Mouse (Mus musculus) kidney, embryonic 15.5 days (tissue): ENCODE measurements around the gene Nol9. TPM values are rescaled to one million over a fixed set of nuclear protein-coding genes. Genes with fewer than 3 reads are reported as not detected.

Experiments
- ATAC-seq: fragments of 200-750 bp; cut with Nextera tagmentation; replicated peaks from 2 replicates; pipeline ENCODE4 v1.8.0; 2017; ENCODE audit warnings: moderate TSS enrichment; ENCODE audit not compliant: low FRiP score
- H3K27ac ChIP-seq: fragments of 300-500 bp; sonication (generic); 2 replicates; pipeline ENCODE4 v1.5.1; 2015; ENCODE audit warnings: mild to moderate bottlenecking, inconsistent platforms
- H3K27me3 ChIP-seq: fragments of 300-500 bp; sonication (generic); 2 replicates; pipeline ENCODE4 v1.6.1; 2015; ENCODE audit warnings: inconsistent platforms
- H3K36me3 ChIP-seq: fragments of 300-500 bp; sonication (generic); 2 replicates; pipeline ENCODE4 v1.6.1; 2015; ENCODE audit warnings: inconsistent platforms
- H3K4me1 ChIP-seq: fragments of 300-500 bp; sonication (generic); 2 replicates; pipeline ENCODE4 v1.6.1; 2015; ENCODE audit warnings: inconsistent platforms
- H3K4me2 ChIP-seq: fragments of 300-500 bp; sonication (generic); 2 replicates; pipeline ENCODE4 v1.6.1; 2015; ENCODE audit warnings: moderate library complexity, mild to moderate bottlenecking, inconsistent platforms
- H3K4me3 ChIP-seq: fragments of 300-500 bp; sonication (generic); replicated peaks from 2 replicates; pipeline ENCODE4 v1.5.1; 2015; ENCODE audit warnings: mild to moderate bottlenecking, inconsistent platforms
- H3K9ac ChIP-seq: fragments of 300-500 bp; sonication (generic); 2 replicates; pipeline ENCODE4 v1.6.1; 2015; ENCODE audit warnings: mild to moderate bottlenecking, inconsistent platforms
- H3K9me3 ChIP-seq: fragments of 300-500 bp; sonication (generic); replicated peaks from 2 replicates; pipeline ENCODE4 v1.6.1; 2016; ENCODE audit warnings: inconsistent platforms
- WGBS: fragments of 180-500 bp; shearing (Covaris S2); methylation state at CpG from one replicate; pipeline ENCODE4 v1.1.7; 2015; ENCODE audit warnings: mixed read lengths; 5-methylcytosine and 5-hydroxymethylcytosine counted together
- polyA plus RNA-seq: library from polyadenylated mRNA; unstranded; fragments of >200 nt; fragmentation: Nextera tagmentation; extraction: Ambion mirVana; gene quantifications from 2 replicates; pipeline ENCODE4 v1.2.1, GENCODE M21; 2015

Nol9 gene
- 33.5 and 36.8 TPM in 2 replicates for polyA plus RNA-seq

DNA sequence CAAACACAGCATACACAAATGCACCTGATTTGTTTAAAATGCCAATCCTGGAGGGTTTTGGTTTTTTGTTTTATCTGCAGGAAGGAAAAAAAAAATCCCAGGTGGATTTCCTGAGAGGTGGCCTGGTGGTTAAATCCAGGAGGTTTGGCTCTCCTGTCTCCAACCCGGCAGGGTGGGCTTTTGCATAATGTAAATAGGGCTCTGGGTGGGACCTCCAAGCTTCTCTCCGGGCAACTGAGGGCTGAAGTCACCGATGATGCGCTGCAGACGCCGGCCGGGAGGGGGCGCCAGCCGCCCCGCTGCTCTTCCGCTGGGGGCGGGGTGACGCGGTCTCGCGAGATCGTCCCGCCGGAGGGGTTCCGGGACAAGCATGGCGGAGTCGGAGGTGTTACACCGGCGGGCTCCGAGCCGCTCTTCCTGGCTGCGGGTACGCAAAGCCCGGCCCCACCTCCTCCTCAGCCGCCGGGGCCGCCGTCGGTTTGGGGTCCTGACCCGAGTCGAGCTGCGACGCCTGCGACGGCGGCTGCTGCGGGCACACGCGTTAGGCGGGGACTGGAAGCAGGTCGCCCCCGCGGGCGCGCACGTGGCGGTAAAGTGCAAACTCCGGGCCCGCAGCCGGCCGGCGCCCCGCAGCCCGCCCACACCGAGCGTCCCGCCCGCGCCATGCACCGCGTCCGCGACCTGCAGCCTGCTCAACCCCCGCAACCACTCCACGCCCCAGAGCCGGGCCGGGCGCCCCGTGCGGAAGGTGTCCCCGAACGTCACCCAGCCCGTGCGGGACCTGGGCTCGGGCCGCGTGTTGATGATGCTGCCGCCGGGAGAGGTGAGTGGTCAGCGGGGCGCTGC, at the start of gene Nol9:
Gene Nol9, plus strand, starts transcription at position 337 of the 846 bp plus-strand sequence.
- Histone ChIP-seq H3K4me2 (peak within 1 kb of the TSS; percentile 90), H3K4me3 (peak within 1 kb of the TSS; percentile 100), H3K4me1 (peaks cover 42% of the 10 kb centered on the region), H3K27ac (peak within 1 kb of the TSS; percentile 51), H3K36me3 (peaks cover 33% of the 10 kb centered on the region), H3K9ac (peak within 1 kb of the TSS; percentile 97), H3K9me3 (no peaks in the 10 kb centered on the region), H3K27me3 (no peaks in the 10 kb centered on the region)
- WGBS: under 1% methylated on average over 83 of the region's 86 CpGs
- ATAC-seq: peak; percentile 85

GRCm38 (mm10) chr4:151992091-151992490, 47.0 kb upstream of the Nol9 start:
- Histone ChIP-seq H3K4me3 (no peak overlapping the region), H3K36me3 (peaks cover 44% of the 10 kb centered on the region), H3K9ac (no peak overlapping the region), H3K27ac (no peak overlapping the region), H3K27me3 (no peaks in the 10 kb centered on the region), H3K9me3 (no peaks in the 10 kb centered on the region), H3K4me2 (no peak overlapping the region), H3K4me1 (peaks cover 38% of the 10 kb centered on the region)
- no peak for ATAC-seq
- 88% methylated on average over 9 of the region's 9 CpGs for WGBS

DNA sequence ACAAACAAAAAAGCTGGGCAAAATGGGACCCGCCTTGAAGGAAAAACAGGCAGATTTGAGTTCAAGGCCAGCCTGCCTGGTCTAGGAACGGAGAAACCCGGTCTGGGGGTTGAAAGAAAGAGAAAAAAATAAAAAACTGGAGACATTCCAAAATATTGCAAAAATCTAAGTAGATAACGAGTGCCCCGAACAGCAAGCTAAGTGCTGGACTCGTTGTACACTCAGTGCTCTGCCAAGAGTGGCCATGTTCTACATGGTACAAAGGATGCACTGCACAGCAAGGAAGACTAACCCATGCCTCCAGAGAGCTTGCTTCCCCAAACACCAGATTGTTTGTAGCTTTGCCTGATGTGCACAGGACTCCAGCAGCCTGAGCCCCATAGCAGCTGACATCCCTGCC, 46.1 kb upstream of the Nol9 start:
- no peak for ATAC-seq
- Histone ChIP-seq H3K4me2 (peak overlapping the region; percentile 88), H3K9ac (0 out of 2 replicates have a peak overlapping the region, but pooled peaks have one; percentile 97), H3K4me3 (peak overlapping the region; percentile 98), H3K36me3 (peaks cover 44% of the 10 kb centered on the region), H3K27ac (no peak overlapping the region), H3K9me3 (no peaks in the 10 kb centered on the region), H3K4me1 (peaks cover 34% of the 10 kb centered on the region), H3K27me3 (no peaks in the 10 kb centered on the region)
- WGBS: 72% methylated on average over 6 of the region's 6 CpGs

DNA sequence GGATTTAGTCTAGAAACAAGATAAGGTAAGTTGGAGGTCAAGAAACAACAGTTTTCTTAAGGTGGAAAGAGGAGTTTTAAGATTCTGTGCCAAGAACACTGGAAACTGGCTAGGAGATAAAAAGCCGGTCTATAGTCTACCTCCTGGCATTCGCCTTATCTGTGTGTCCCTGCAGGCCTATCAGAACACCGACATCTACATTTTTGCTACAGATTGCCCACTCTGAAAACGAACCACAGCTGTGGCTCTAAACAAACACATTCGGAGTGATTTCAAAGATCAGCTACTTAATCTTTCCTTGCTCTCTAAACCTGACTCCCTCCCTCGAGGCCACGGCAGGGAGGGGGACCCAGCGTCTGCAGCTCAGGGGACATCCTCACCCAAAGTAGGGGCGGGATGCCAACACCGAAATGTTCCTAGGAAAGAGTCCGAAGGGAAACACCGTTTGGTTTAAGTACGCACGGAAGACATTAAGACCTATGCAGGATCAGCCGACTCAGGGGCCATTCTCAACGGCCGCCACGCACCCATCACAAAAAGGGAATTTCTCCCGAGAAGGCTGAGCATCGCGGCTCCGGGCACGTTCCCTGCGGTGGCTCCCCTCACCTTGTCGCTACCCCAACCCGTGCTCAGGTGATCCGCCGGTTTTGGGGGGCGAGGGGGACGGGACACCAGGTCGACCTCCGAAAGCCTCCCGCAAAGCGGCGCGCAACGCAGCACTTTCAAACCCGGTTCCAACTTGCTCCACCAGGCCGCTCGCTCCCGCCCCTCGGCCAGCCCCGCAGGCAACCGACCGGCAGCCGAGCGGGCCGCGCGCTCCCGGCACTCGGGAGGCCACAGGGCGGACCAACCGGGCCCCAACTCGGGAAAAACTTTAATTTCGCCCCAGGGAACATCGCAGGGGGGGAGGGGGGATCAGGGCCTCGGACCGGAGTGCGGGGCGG, 44.6 kb upstream of the Nol9 start:
- H3K4me3 ChIP-seq: peak overlapping the region; percentile 98
- 1% methylated on average over 61 of the region's 61 CpGs for WGBS
- peak overlapping the region; percentile 92 for H3K27ac ChIP-seq
- H3K36me3 ChIP-seq: peaks cover 43% of the 10 kb centered on the region
- no peaks in the 10 kb centered on the region for H3K9me3 ChIP-seq
- H3K27me3 ChIP-seq: no peaks in the 10 kb centered on the region
- no peak for ATAC-seq
- H3K4me1 ChIP-seq: peaks cover 25% of the 10 kb centered on the region
- peak overlapping the region; percentile 88 for H3K4me2 ChIP-seq
- peak overlapping the region; percentile 97 for H3K9ac ChIP-seq

DNA sequence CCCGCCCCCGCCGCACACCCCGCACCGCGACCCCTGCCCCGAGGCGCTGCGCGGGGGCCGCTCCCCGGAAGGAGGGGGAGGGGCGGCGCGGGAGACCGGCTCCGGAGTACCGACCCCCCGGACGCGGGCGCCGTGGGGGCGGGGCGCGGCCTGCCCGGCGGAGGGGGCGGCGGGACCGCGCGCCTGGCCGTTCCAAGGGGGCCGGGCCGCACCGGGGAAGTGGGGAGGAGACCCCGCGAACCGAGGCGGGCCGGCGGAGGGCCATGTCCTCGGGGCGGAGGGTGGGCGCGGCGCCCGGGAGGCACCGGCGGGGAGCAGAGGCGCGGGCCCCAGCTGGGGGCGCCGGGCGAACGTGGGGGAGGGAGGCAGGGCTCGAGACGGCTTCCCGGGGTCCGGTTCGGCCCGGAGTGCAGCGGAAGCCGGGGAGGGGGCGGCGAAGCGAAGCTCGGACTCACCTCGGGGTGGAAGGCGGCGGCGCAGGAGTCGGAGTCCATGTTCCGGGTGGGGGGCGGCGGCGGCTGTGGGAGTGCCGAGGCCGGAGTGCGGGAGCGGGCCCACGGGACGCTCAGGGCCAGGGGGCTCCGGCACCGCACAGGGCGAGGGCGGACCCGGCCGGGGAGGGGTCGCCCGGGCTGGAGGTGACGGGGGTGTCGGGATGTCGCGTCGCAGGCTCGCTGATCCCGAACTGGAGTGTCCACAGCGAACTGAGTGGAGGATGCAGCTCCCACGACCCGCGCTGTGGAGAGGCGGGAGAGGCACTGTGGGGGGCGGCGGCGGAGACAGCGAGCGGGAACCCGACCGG, 43.5 kb upstream of the Nol9 start:
- peak overlapping the region; percentile 97 for H3K9ac ChIP-seq
- peaks cover 26% of the 10 kb centered on the region for H3K4me1 ChIP-seq
- H3K27ac ChIP-seq: peak overlapping the region; percentile 92
- no peaks in the 10 kb centered on the region for H3K27me3 ChIP-seq
- ATAC-seq: peak; percentile 16
- peaks cover 32% of the 10 kb centered on the region for H3K36me3 ChIP-seq
- no peaks in the 10 kb centered on the region for H3K9me3 ChIP-seq
- peak overlapping the region; percentile 88 for H3K4me2 ChIP-seq
- peak overlapping the region; percentile 98 for H3K4me3 ChIP-seq
- under 1% methylated on average over 79 of the region's 111 CpGs for WGBS

DNA sequence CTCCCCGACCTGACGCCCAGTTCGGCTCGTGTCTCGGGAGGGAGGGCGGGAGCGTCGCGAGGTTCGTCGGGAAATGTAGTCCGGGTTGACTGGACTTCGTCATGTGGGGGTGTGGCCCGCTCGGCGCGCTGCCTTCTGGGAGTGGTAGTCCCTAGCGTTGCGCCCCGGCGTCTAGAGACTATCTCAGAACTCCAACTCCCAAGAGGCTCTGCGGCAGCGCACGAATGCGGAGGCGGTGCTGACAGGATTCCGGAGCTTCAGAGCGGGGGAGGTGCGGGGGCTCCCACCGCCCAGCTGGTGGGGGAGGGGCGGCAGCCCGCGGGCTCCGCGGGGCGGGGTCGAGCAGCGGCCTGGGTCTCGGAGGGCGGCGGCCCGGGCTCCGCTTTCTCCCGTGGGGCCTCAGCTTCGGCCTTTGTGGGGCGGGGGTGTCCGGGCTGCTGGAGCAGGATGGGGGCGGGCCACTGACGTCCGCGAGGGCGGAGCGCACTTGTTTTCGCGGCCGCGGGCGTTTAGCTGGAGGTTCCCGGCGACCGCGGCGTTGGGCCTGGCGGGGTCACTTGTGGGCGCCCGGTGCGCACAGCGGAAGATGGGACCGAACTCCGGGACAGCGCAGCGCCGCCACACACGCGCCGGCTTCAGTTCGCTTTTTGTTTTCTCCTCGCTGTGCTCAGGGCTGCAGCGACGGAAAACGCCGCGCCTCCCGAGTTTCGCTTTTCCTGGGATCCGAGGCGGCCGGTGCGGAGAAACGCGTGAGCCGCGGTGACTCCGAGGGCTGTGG, 42.8 kb upstream of the Nol9 start, which contains the start of gene Phf13:
Gene Phf13, minus strand, starts transcription at position 86 of the 778 bp plus-strand sequence.
- WGBS: under 1% methylated on average over 86 of the region's 94 CpGs
- H3K4me3 ChIP-seq: peak within 1 kb of the TSS; percentile 98
- H3K36me3 ChIP-seq: peaks cover 24% of the 10 kb centered on the region
- H3K9ac ChIP-seq: peak within 1 kb of the TSS; percentile 97
- peak within 1 kb of the TSS; percentile 88 for H3K4me2 ChIP-seq
- no peaks in the 10 kb centered on the region for H3K9me3 ChIP-seq
- ATAC-seq: peak; percentile 97
- H3K27me3 ChIP-seq: no peaks in the 10 kb centered on the region
- H3K4me1 ChIP-seq: peaks cover 32% of the 10 kb centered on the region
- peak within 1 kb of the TSS; percentile 92 for H3K27ac ChIP-seq

DNA sequence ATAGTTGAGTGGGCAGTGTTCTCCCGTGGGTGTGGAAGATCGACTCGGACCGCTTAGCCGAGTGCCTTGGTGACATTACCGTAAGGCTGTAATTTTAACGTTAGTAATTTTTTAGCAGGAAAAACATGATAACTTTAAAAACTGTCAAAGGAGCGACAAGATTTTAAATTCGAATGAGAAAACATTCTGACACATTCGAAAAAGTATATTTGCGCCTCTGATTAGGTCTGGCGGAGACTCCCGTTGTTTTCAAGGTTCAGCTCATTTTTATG, 42.2 kb upstream of the Nol9 start:
- peak overlapping the region; percentile 88 for H3K4me2 ChIP-seq
- 6% methylated on average over 13 of the region's 13 CpGs for WGBS
- ATAC-seq: no peak
- H3K4me3 ChIP-seq: peak overlapping the region; percentile 98
- H3K9ac ChIP-seq: peak overlapping the region; percentile 80
- H3K27ac ChIP-seq: peak overlapping the region; percentile 91
- peaks cover 19% of the 10 kb centered on the region for H3K36me3 ChIP-seq
- H3K27me3 ChIP-seq: no peaks in the 10 kb centered on the region
- peaks cover 32% of the 10 kb centered on the region for H3K4me1 ChIP-seq
- H3K9me3 ChIP-seq: no peaks in the 10 kb centered on the region

GRCm38 (mm10) chr4:151997701-151998100, 41.4 kb upstream of the Nol9 start:
- Histone ChIP-seq H3K4me3 (peak overlapping the region; percentile 98), H3K4me1 (peaks cover 32% of the 10 kb centered on the region), H3K9me3 (no peaks in the 10 kb centered on the region), H3K9ac (0 out of 2 replicates have a peak overlapping the region, but pooled peaks have one; percentile 80), H3K27me3 (no peaks in the 10 kb centered on the region), H3K27ac (no peak overlapping the region), H3K36me3 (peaks cover 11% of the 10 kb centered on the region), H3K4me2 (peak overlapping the region; percentile 88)
- ATAC-seq: no peak
- 72% methylated on average over 3 of the region's 3 CpGs for WGBS

GRCm38 (mm10) chr4:151999481-151999880, 39.6 kb upstream of the Nol9 start:
- H3K4me2 ChIP-seq: no peak overlapping the region
- no peaks in the 10 kb centered on the region for H3K27me3 ChIP-seq
- no peak for ATAC-seq
- no peaks in the 10 kb centered on the region for H3K9me3 ChIP-seq
- H3K4me3 ChIP-seq: no peak overlapping the region
- no peak overlapping the region for H3K9ac ChIP-seq
- no peak overlapping the region for H3K27ac ChIP-seq
- H3K4me1 ChIP-seq: peaks cover 17% of the 10 kb centered on the region
- H3K36me3 ChIP-seq: no peaks in the 10 kb centered on the region
- WGBS: 57% methylated on average over 3 of the region's 3 CpGs

DNA sequence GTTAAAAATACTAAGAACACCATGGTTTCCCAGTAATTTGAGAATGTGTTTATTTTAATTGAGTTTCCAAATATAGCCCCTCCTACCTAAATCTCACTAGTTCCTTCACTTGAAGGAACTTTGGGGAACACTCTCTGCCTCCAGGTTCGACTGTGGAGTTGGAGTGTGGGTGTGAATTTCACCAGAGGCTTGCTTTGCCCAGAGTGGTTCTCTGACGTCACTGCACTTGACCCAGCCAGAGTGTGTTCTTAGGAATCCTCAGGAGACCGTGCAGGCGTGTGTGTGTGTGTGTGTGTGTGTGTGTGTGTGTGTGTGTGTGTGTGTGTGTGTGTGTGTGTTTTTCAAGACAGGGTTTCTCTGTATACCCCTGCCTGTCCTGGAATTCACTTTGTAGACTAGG, 38.2 kb upstream of the Nol9 start:
- no peaks in the 10 kb centered on the region for H3K27me3 ChIP-seq
- H3K4me3 ChIP-seq: no peak overlapping the region
- peaks cover 15% of the 10 kb centered on the region for H3K4me1 ChIP-seq
- no peak overlapping the region for H3K4me2 ChIP-seq
- no peak overlapping the region for H3K9ac ChIP-seq
- H3K36me3 ChIP-seq: no peaks in the 10 kb centered on the region
- no peaks in the 10 kb centered on the region for H3K9me3 ChIP-seq
- no peak overlapping the region for H3K27ac ChIP-seq
- no peak for ATAC-seq
- 23% methylated on average over 4 of the region's 4 CpGs for WGBS

GRCm38 (mm10) chr4:152001335-152001734, 37.8 kb upstream of the Nol9 start:
- no peak for ATAC-seq
- WGBS: 69% methylated on average over 4 of the region's 4 CpGs
- H3K9ac ChIP-seq: no peak overlapping the region
- H3K9me3 ChIP-seq: no peaks in the 10 kb centered on the region
- no peak overlapping the region for H3K4me3 ChIP-seq
- H3K27ac ChIP-seq: no peak overlapping the region
- peaks cover 15% of the 10 kb centered on the region for H3K4me1 ChIP-seq
- H3K27me3 ChIP-seq: no peaks in the 10 kb centered on the region
- H3K4me2 ChIP-seq: no peak overlapping the region
- H3K36me3 ChIP-seq: no peaks in the 10 kb centered on the region
